Mouse (Mus musculus): ENCODE measurements at regions not wholly inside any gene's neighbourhood (a gene's known extent, or its start where the extent isn't known, plus 50 kb on each side); places are given as distances from the start of the nearest gene placed in this dataset.
A peak's percentile ranks its signal among the peaks of the same experiment; 100 is the strongest.

GRCm38 (mm10) chr13:113736468-113736867, 57.8 kb upstream of the Arl15 start:
- peak; percentile 70 for DNase-seq (ENCODE audit: low spot score, missing footprints)
- H3K4me1 ChIP-seq (ENCODE audit: control insufficient read depth, insufficient read depth, low read length): peaks cover 16% of the 10 kb centered on the region
- no peak overlapping the region for H3K9ac ChIP-seq (ENCODE audit: low read length)
- H3K36me3 ChIP-seq (ENCODE audit: control insufficient read depth, insufficient read depth, low read length): no peaks in the 10 kb centered on the region
- 69% methylated on average over 13 of the region's 13 CpGs for WGBS
- no peaks in the 10 kb centered on the region for H3K9me3 ChIP-seq (ENCODE audit: control insufficient read depth, low read length)
- H3K27ac ChIP-seq (ENCODE audit: low read depth, low read length): no peak overlapping the region
- ATAC-seq (ENCODE audit: low FRiP score): no peak
- no peak overlapping the region for H3K4me2 ChIP-seq
- no peak overlapping the region for H3K4me3 ChIP-seq (ENCODE audit: low read depth, low read length)
- peaks cover 4% of the 10 kb centered on the region; the same call in 1 of the 2 replicates for H3K27me3 ChIP-seq (ENCODE audit: control insufficient read depth, insufficient read depth, low read length)

- ATAC-seq (ENCODE audit: low FRiP score) (no peak), DNase-seq (ENCODE audit: low spot score, missing footprints) (peak; percentile 85)
- Histone ChIP-seq H3K4me2 (no peak overlapping the region), H3K4me3 (ENCODE audit: low read depth, low read length) (no peak overlapping the region), H3K27me3 (ENCODE audit: control insufficient read depth, insufficient read depth, low read length) (peaks cover 4% of the 10 kb centered on the region; the same call in 1 of the 2 replicates), H3K9ac (ENCODE audit: low read length) (no peak overlapping the region), H3K36me3 (ENCODE audit: control insufficient read depth, insufficient read depth, low read length) (no peaks in the 10 kb centered on the region), H3K9me3 (ENCODE audit: control insufficient read depth, low read length) (no peaks in the 10 kb centered on the region), H3K27ac (ENCODE audit: low read depth, low read length) (no peak overlapping the region), H3K4me1 (ENCODE audit: control insufficient read depth, insufficient read depth, low read length) (peaks cover 20% of the 10 kb centered on the region)
- 49% methylated on average over 18 of the region's 18 CpGs for WGBS
Observed at GRCm38 (mm10) chr13:113735611-113736285, 58.6 kb upstream of the Arl15 start.

GRCm38 (mm10) chr13:113734134-113734794, 60.0 kb upstream of the Arl15 start:
- Histone ChIP-seq H3K4me3 (ENCODE audit: low read depth, low read length) (no peak overlapping the region), H3K4me1 (ENCODE audit: control insufficient read depth, insufficient read depth, low read length) (peaks cover 22% of the 10 kb centered on the region), H3K27me3 (ENCODE audit: control insufficient read depth, insufficient read depth, low read length) (peaks cover 4% of the 10 kb centered on the region; the same call in 1 of the 2 replicates), H3K4me2 (peak overlapping the region; percentile 8; the same call in 1 of the 2 replicates), H3K27ac (ENCODE audit: low read depth, low read length) (peak overlapping the region; percentile 40; the same call in 1 of the 2 replicates), H3K9ac (ENCODE audit: low read length) (no peak overlapping the region), H3K9me3 (ENCODE audit: control insufficient read depth, low read length) (no peaks in the 10 kb centered on the region), H3K36me3 (ENCODE audit: control insufficient read depth, insufficient read depth, low read length) (no peaks in the 10 kb centered on the region)
- peak; percentile 92 for DNase-seq (ENCODE audit: low spot score, missing footprints)
- peak; percentile 98 for ATAC-seq (ENCODE audit: low FRiP score)
- WGBS: 18% methylated on average over 5 of the region's 5 CpGs

GRCm38 (mm10) chr13:113733734-113734133, 60.6 kb upstream of the Arl15 start:
- peak overlapping the region; percentile 3; the same call in 1 of the 2 replicates for H3K27ac ChIP-seq (ENCODE audit: low read depth, low read length)
- WGBS: 68% methylated on average over 2 of the region's 2 CpGs
- no peaks in the 10 kb centered on the region for H3K9me3 ChIP-seq (ENCODE audit: control insufficient read depth, low read length)
- H3K27me3 ChIP-seq (ENCODE audit: control insufficient read depth, insufficient read depth, low read length): peaks cover 4% of the 10 kb centered on the region; the same call in 1 of the 2 replicates
- no peak; the same call in 1 of the 2 replicates for ATAC-seq (ENCODE audit: low FRiP score)
- no peak overlapping the region for H3K4me2 ChIP-seq
- H3K36me3 ChIP-seq (ENCODE audit: control insufficient read depth, insufficient read depth, low read length): no peaks in the 10 kb centered on the region
- peaks cover 22% of the 10 kb centered on the region for H3K4me1 ChIP-seq (ENCODE audit: control insufficient read depth, insufficient read depth, low read length)
- DNase-seq (ENCODE audit: low spot score, missing footprints): no peak
- H3K9ac ChIP-seq (ENCODE audit: low read length): no peak overlapping the region
- no peak overlapping the region for H3K4me3 ChIP-seq (ENCODE audit: low read depth, low read length)

- no peak for ATAC-seq (ENCODE audit: low FRiP score)
- 29% methylated on average over 8 of the region's 8 CpGs for WGBS
Observed at GRCm38 (mm10) chr13:113730776-113731400, 63.4 kb upstream of the Arl15 start.

GRCm38 (mm10) chr13:113730062-113730775, 64.1 kb upstream of the Arl15 start:
- H3K9me3 ChIP-seq (ENCODE audit: control insufficient read depth, low read length): no peaks in the 10 kb centered on the region
- H3K27ac ChIP-seq (ENCODE audit: low read depth, low read length): no peak overlapping the region
- no peaks in the 10 kb centered on the region; the same call in 1 of the 2 replicates for H3K27me3 ChIP-seq (ENCODE audit: control insufficient read depth, insufficient read depth, low read length)
- H3K36me3 ChIP-seq (ENCODE audit: control insufficient read depth, insufficient read depth, low read length): no peaks in the 10 kb centered on the region
- WGBS: 87% methylated on average over 6 of the region's 6 CpGs
- no peak overlapping the region for H3K9ac ChIP-seq (ENCODE audit: low read length)
- H3K4me3 ChIP-seq (ENCODE audit: low read depth, low read length): no peak overlapping the region
- H3K4me1 ChIP-seq (ENCODE audit: control insufficient read depth, insufficient read depth, low read length): peaks cover 19% of the 10 kb centered on the region
- DNase-seq (ENCODE audit: low spot score, missing footprints): peak; percentile 80
- no peak overlapping the region for H3K4me2 ChIP-seq
- no peak for ATAC-seq (ENCODE audit: low FRiP score)

More at GRCm38 (mm10) chr13:113730776-113731400, 63.4 kb upstream of the Arl15 start:
- Histone ChIP-seq H3K4me3 (ENCODE audit: low read depth, low read length) (no peak overlapping the region), H3K27me3 (ENCODE audit: control insufficient read depth, insufficient read depth, low read length) (peaks cover under 1% of the 10 kb centered on the region; the same call in 1 of the 2 replicates), H3K27ac (ENCODE audit: low read depth, low read length) (no peak overlapping the region), H3K9ac (ENCODE audit: low read length) (no peak overlapping the region), H3K4me1 (ENCODE audit: control insufficient read depth, insufficient read depth, low read length) (peaks cover 22% of the 10 kb centered on the region), H3K9me3 (ENCODE audit: control insufficient read depth, low read length) (no peaks in the 10 kb centered on the region), H3K4me2 (no peak overlapping the region), H3K36me3 (ENCODE audit: control insufficient read depth, insufficient read depth, low read length) (no peaks in the 10 kb centered on the region)
- DNase-seq (ENCODE audit: low spot score, missing footprints): peak; percentile 81

GRCm38 (mm10) chr13:113729574-113729973, 64.7 kb upstream of the Arl15 start:
- Histone ChIP-seq H3K4me1 (ENCODE audit: control insufficient read depth, insufficient read depth, low read length) (peaks cover 19% of the 10 kb centered on the region), H3K9ac (ENCODE audit: low read length) (no peak overlapping the region), H3K27ac (ENCODE audit: low read depth, low read length) (no peak overlapping the region), H3K4me2 (no peak overlapping the region), H3K27me3 (ENCODE audit: control insufficient read depth, insufficient read depth, low read length) (no peaks in the 10 kb centered on the region; the same call in 1 of the 2 replicates), H3K9me3 (ENCODE audit: control insufficient read depth, low read length) (no peaks in the 10 kb centered on the region), H3K36me3 (ENCODE audit: control insufficient read depth, insufficient read depth, low read length) (no peaks in the 10 kb centered on the region), H3K4me3 (ENCODE audit: low read depth, low read length) (no peak overlapping the region)
- DNase-seq (ENCODE audit: low spot score, missing footprints) (peak; percentile 65), ATAC-seq (ENCODE audit: low FRiP score) (no peak)
- 80% methylated on average over 1 of the region's 1 CpGs for whole genome bisulfite sequencing

- 48% methylated on average over 5 of the region's 5 CpGs for WGBS
Observed at GRCm38 (mm10) chr13:113728111-113728510, 64.6 kb upstream of the Hspb3 start.

More at GRCm38 (mm10) chr13:113728111-113728510, 64.6 kb upstream of the Hspb3 start:
- no peaks in the 10 kb centered on the region; the same call in 1 of the 2 replicates for H3K27me3 ChIP-seq (ENCODE audit: control insufficient read depth, insufficient read depth, low read length)
- no peaks in the 10 kb centered on the region for H3K9me3 ChIP-seq (ENCODE audit: control insufficient read depth, low read length)
- H3K4me2 ChIP-seq: no peak overlapping the region
- ATAC-seq (ENCODE audit: low FRiP score) (no peak), DNase-seq (ENCODE audit: low spot score, missing footprints) (peak; percentile 89)
- no peak overlapping the region for H3K27ac ChIP-seq (ENCODE audit: low read depth, low read length)
- H3K9ac ChIP-seq (ENCODE audit: low read length): no peak overlapping the region
- no peak overlapping the region for H3K4me3 ChIP-seq (ENCODE audit: low read depth, low read length)
- H3K4me1 ChIP-seq (ENCODE audit: control insufficient read depth, insufficient read depth, low read length): peaks cover 9% of the 10 kb centered on the region; the same call in 1 of the 2 replicates
- H3K36me3 ChIP-seq (ENCODE audit: control insufficient read depth, insufficient read depth, low read length): no peaks in the 10 kb centered on the region

Data from midbrain, embryonic 11.5 days (tissue).